9 mouse cellular contexts compared by ENCODE assay signal in the genomic region with DNA sequence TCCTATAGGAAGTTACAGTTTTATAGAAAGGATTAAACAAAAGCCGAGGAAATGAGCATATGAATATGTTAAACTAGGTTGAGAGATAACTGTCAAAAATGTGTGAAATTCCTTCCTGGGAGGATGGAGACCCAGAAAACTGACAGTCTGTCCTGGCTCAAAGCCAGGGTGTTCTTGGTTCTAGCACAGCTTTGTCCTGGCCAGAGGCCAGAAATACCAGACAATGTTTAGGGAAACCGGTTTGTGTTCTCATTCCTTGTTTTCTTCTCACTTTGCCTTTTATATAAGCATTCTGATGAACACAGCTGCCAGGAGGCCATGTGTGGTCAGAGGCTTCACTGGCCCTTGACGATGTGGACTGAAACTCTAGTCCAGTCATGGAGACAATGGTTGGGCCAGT.
A peak's percentile ranks its signal among the peaks of the same experiment; 100 is the strongest.
DNase-seq lines count a peak whose midpoint lies in the region; ATAC-seq and TF ChIP-seq lines count a peak whose summit lies in the region.
"Had no signal": no experiment of that assay in that cellular context is flagged by ENCODE, and none has a peak within 500 bp of the region (broad histone marks: within the 10 kb centered on the region; RNA-seq: fewer than 3 reads in every experiment).

No protein-coding gene starts in this region.

- TF ChIP-seq RAD21 in MEL (IDR thresholded peaks at IDR 0.05; ENCODE audit: low read depth, low read length): no peak

- peak overlapping the region; percentile 55 for H3K9ac ChIP-seq in MEL (ENCODE audit: control insufficient read depth, low read depth, low read length, poor library complexity, severe bottlenecking)
- H3K9ac ChIP-seq in hindbrain, embryonic 16.5 days (ENCODE audit: low read depth, low read length): no peak overlapping the region

- intact Hi-C loops in heart, postnatal 36 days (cut with DNase I): no loop called here

- 56% methylated on average over 3 of the region's 3 CpGs for WGBS in hindbrain, embryonic 16.5 days

- TF ChIP-seq EP300 in MEL (IDR thresholded peaks at IDR 0.05; ENCODE audit: low read depth in 1 of 2, low read length in 2 of 2): no peak

- no peak for ATAC-seq in CD4-positive, CD25-positive, alpha-beta regulatory T cell, adult 4 months
- ATAC-seq in hindbrain, embryonic 16.5 days: no peak

- H3K4me3 ChIP-seq in MEL (ENCODE audit: control insufficient read depth in 1 of 2, insufficient read depth in 1 of 2, low read depth in 2 of 2, low read length in 2 of 2): peak overlapping the region; percentile 13 to 18
- H3K4me3 ChIP-seq in hindbrain, embryonic 16.5 days (ENCODE audit: low read length): no peak overlapping the region

- no peaks in the 10 kb centered on the region for H3K79me2 ChIP-seq in MEL (ENCODE audit: control insufficient read depth, insufficient read depth, low read length, poor library complexity)

- H3K36me3 ChIP-seq in MEL (ENCODE audit: control insufficient read depth in 1 of 2, insufficient read depth in 2 of 2, low read length in 2 of 2): peaks cover 0 to 96% of the 10 kb centered on the region in 2 experiments; a peak in 2 of 4 replicates
- no peaks in the 10 kb centered on the region for H3K36me3 ChIP-seq in hindbrain, embryonic 16.5 days (ENCODE audit: control insufficient read depth, insufficient read depth, low read length)
- H3K36me3 ChIP-seq: G1E had no signal

- H3K4me1 ChIP-seq in MEL (ENCODE audit: control insufficient read depth in 1 of 2, insufficient read depth in 2 of 2, low read length in 2 of 2): peaks cover 56 to 79% of the 10 kb centered on the region in 2 experiments
- H3K4me1 ChIP-seq in hindbrain, embryonic 16.5 days (ENCODE audit: control insufficient read depth, insufficient read depth, low read depth, low read length): no peaks in the 10 kb centered on the region

- DNase-seq in heart, postnatal 4 days: peak; percentile 37
- no peak for DNase-seq in heart, postnatal 36 days
- peak; percentile 73 for DNase-seq in MEL (ENCODE audit: low read depth, low spot score)
- DNase-seq in cerebellum, adult 9-10 months: peak; percentile 45
- peak; percentile 16 to 59 for DNase-seq in layer of hippocampus, postnatal 14 days (ENCODE audit: low spot score in 2 of 2)
- DNase-seq in B cell, adult 2 months: no peak

- no peaks in the 10 kb centered on the region for H3K27me3 ChIP-seq in MEL (ENCODE audit: control insufficient read depth in 1 of 2, insufficient read depth in 2 of 2, low read length in 2 of 2)
- no peaks in the 10 kb centered on the region for H3K27me3 ChIP-seq in hindbrain, embryonic 16.5 days (replicated peaks; ENCODE audit: control insufficient read depth, insufficient read depth, low read length)

- no peak; a peak in 1 of 4 replicates for TF ChIP-seq POLR2A in MEL (IDR thresholded peaks at IDR 0.05; ENCODE audit: control insufficient read depth in 1 of 2, insufficient read depth in 1 of 2, low read depth in 1 of 2, low read length in 2 of 2, poor library complexity in 1 of 2)

- TF ChIP-seq CTCF in MEL (IDR thresholded peaks at IDR 0.05 in 2 of 3, conservative IDR thresholded peaks at IDR 0.05 in 1 of 3; ENCODE audit: control insufficient read depth in 1 of 3, insufficient read depth in 1 of 3, low read depth in 2 of 3, low read length in 3 of 3, poor library complexity in 1 of 3, severe bottlenecking in 1 of 3): no peak

- peak overlapping the region; percentile 91 for H3K27ac ChIP-seq in MEL (ENCODE audit: control insufficient read depth, low read depth, low read length)
- no peak overlapping the region for H3K27ac ChIP-seq in hindbrain, embryonic 16.5 days (ENCODE audit: low read depth, low read length)

- no peaks in the 10 kb centered on the region for H3K9me3 ChIP-seq in MEL (replicated peaks; ENCODE audit: insufficient read depth, low read length)
- no peaks in the 10 kb centered on the region for H3K9me3 ChIP-seq in hindbrain, embryonic 16.5 days (ENCODE audit: control insufficient read depth, low read length)

- no peak overlapping the region for H3K4me2 ChIP-seq in hindbrain, embryonic 16.5 days (ENCODE audit: low read length)

TF ChIP-seq in MEL, 35 proteins besides CTCF, POLR2A, EP300 and RAD21:
- TF ChIP-seq ETS1 (IDR thresholded peaks at IDR 0.05; ENCODE audit: low read depth, low read length) (no peak), GATA1 (IDR thresholded peaks at IDR 0.05; ENCODE audit: low read depth, low read length) (0 out of 2 replicates have a peak, but pooled peaks have one; percentile 5)

Comparison
In these comparisons a context has a peak if more than half of its experiments do, and no peak if none do; other contexts are left out.
1. DNase-seq: peak in heart, postnatal 4 days (single experiment), MEL (single experiment), cerebellum, adult 9-10 months (single experiment) and layer of hippocampus, postnatal 14 days (2 of 2); none in heart, postnatal 36 days (0 of 2) and B cell, adult 2 months (0 of 2).